Mouse (Mus musculus) erythroblast, embryonic 14.5 days (primary cell): ENCODE data around the gene Dnali1.

Experiments used
- GATA1 ChIP-seq: IDR thresholded peaks from 2 replicates; pipeline ENCODE4 v1.6.1; 2012; ENCODE audit warnings: low read length, inconsistent platforms, mixed read lengths
- TAL1 ChIP-seq: IDR thresholded peaks from 3 replicates; pipeline ENCODE4 v1.6.1; 2012; ENCODE audit warnings: low read length, inconsistent platforms, mixed read lengths

- TF ChIP-seq GATA1 = no peak
- TF ChIP-seq TAL1 = no peak
These were observed 44.5 kb downstream of the Dnali1 start for GRCm38 (mm10) chr4:125020780-125021538.
